Mouse (Mus musculus) liver, postnatal 0 days (tissue): ENCODE measurements around the gene Tbcc. TPM values are rescaled to one million over a fixed set of nuclear protein-coding genes. Genes with fewer than 3 reads are reported as not detected.

Experiments used
- ATAC-seq: fragments of 200-750 bp; cut with Nextera tagmentation; 2 replicates; pipeline ENCODE4 v1.8.0; 2017; ENCODE audit warnings: mild to moderate bottlenecking, moderate library complexity
- DNase-seq: peaks from one replicate; pipeline ENCODE4 v3.0.0-alpha.2; 2016
- H3K27ac ChIP-seq: fragments of 300-500 bp; sonication (generic); 2 replicates; pipeline ENCODE4 v1.5.1; 2014; ENCODE audit warnings: antibody characterized with exemption, moderate library complexity, mild to moderate bottlenecking, low read depth
- H3K27me3 ChIP-seq: fragments of 300-500 bp; sonication (generic); 2 replicates; pipeline ENCODE4 v1.6.1; 2014; ENCODE audit warnings: low read length, control low read depth, mixed read lengths; ENCODE audit not compliant: insufficient read depth
- H3K36me3 ChIP-seq: fragments of 300-500 bp; sonication (generic); replicated peaks from 2 replicates; pipeline ENCODE4 v1.6.1; 2014; ENCODE audit warnings: mild to moderate bottlenecking, control low read depth, low read length, moderate library complexity, mixed read lengths; ENCODE audit not compliant: insufficient read depth
- H3K4me1 ChIP-seq: fragments of 300-500 bp; sonication (generic); 2 replicates; pipeline ENCODE4 v1.6.1; 2014; ENCODE audit warnings: antibody characterized with exemption, mild to moderate bottlenecking, control low read depth; ENCODE audit not compliant: insufficient read depth
- H3K4me2 ChIP-seq: fragments of 300-500 bp; sonication (generic); 2 replicates; pipeline ENCODE4 v1.6.1; 2014; ENCODE audit warnings: low read depth, mild to moderate bottlenecking, low read length, moderate library complexity, mixed read lengths
- H3K4me3 ChIP-seq: fragments of 300-500 bp; sonication (generic); 2 replicates; pipeline ENCODE4 v1.5.1; 2014; ENCODE audit warnings: low read depth, low read length
- H3K9ac ChIP-seq: fragments of 300-500 bp; sonication (generic); replicated peaks from 2 replicates; pipeline ENCODE4 v1.6.1; 2014; ENCODE audit warnings: mild to moderate bottlenecking, moderate library complexity
- H3K9me3 ChIP-seq: fragments of 300-500 bp; sonication (generic); 2 replicates; pipeline ENCODE4 v1.6.1; 2016; ENCODE audit warnings: mild to moderate bottlenecking, control low read depth, low read length, mixed read lengths
- CTCF ChIP-seq: sonication (generic); IDR thresholded peaks from 2 replicates; pipeline ENCODE4 v1.5.1; 2016; ENCODE audit warnings: antibody characterized with exemption, low read depth
- EP300 ChIP-seq: IDR thresholded peaks from 2 replicates; pipeline ENCODE4 v1.6.1; 2016; ENCODE audit warnings: antibody characterized with exemption, low read depth, mild to moderate bottlenecking
- WGBS: fragments of 180-500 bp; shearing (Covaris S2); extraction: QIAGEN DNeasy Blood & Tissue Kit; methylation state at CpG from one replicate; pipeline ENCODE4 v1.1.7; 2014; ENCODE audit not compliant: insufficient replicate concordance; 5-methylcytosine and 5-hydroxymethylcytosine counted together
- polyA plus RNA-seq: library from polyadenylated mRNA; unstranded; fragments of >200 nt; fragmentation: Nextera tagmentation; extraction: Ambion mirVana; gene quantifications from 2 replicates; pipeline ENCODE4 v1.2.1, GENCODE M21; 2015

The Tbcc gene
- polyA plus RNA-seq, 1 experiment from 2014 or later: 24.1 TPM

DNA sequence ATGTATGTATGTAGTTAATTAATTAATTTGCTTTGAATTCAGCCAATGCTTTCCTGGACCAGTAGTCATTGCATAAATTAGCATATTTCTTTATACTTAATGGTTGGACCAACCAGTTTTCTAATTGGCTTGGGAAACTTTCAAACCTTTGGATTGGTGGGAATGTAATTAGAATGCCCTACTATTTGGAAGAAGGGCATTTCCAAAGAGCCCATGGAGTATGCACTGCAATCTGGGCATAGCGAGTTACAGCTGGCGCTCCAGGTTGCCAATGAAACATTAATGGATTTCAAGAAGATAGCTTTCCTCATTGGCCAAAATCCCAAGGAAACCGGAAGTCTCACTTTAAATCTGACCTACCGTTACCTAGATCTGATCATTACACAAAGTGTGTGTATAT lies 30.4 kb upstream of the Tbcc start:
- H3K4me1 ChIP-seq: peaks cover 12% of the 10 kb centered on the region
- H3K27ac ChIP-seq: no peak overlapping the region
- WGBS: 89% methylated on average over 4 of the region's 4 CpGs

DNA sequence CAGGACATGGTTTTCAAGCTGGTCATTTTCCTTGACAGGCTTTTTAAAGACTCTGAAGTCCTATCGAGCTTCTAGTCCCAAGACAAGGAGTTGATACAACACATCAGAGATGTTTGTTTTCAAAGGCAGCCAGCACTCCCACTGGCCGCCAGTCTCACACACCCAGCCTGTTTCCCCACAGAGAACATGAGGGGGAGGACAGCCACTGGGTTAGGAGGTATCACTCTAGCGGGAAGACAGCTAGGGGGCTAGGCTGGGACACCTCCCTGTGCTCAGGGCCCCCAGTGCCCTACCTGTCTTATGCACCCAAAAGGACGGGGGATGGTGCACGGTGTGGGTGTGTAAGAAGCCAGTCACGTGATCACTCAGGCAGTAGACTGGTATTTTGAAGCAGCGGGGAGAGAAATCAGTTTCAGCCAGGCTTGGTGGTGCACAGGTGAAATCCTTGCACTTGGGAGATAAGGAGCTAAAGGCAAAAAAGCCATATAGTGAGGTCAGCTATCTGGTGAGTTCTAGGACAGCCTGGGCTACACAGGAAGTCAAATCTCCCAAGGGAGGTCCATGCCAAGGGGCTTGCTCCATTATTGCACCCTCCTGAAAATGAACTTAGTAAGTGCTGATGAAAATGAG lies 25.8 kb upstream of the Tbcc start:
- H3K27me3 ChIP-seq: no peaks in the 10 kb centered on the region
- DNase-seq (no peak), ATAC-seq (peak; percentile 50)
- no peak overlapping the region for H3K4me2 ChIP-seq
- WGBS: 64% methylated on average over 7 of the region's 7 CpGs
- no peaks in the 10 kb centered on the region for H3K9me3 ChIP-seq
- no peak for TF ChIP-seq EP300
- TF ChIP-seq CTCF: no peak
- H3K9ac ChIP-seq: no peak overlapping the region
- H3K4me3 ChIP-seq: no peak overlapping the region
- no peaks in the 10 kb centered on the region for H3K36me3 ChIP-seq
- no peak overlapping the region for H3K27ac ChIP-seq
- 0 out of 2 replicates have a peak, but pooled peaks cover 5% of the 10 kb centered on the region for H3K4me1 ChIP-seq

More for the DNA sequence above, 30.4 kb upstream of the Tbcc start:
- DNase-seq (no peak), ATAC-seq (no peak)
- Histone ChIP-seq H3K9ac (no peak overlapping the region), H3K36me3 (no peaks in the 10 kb centered on the region), H3K9me3 (no peaks in the 10 kb centered on the region), H3K27me3 (no peaks in the 10 kb centered on the region), H3K4me3 (no peak overlapping the region), H3K4me2 (no peak overlapping the region)
- no peak for TF ChIP-seq EP300
- TF ChIP-seq CTCF: no peak

DNA sequence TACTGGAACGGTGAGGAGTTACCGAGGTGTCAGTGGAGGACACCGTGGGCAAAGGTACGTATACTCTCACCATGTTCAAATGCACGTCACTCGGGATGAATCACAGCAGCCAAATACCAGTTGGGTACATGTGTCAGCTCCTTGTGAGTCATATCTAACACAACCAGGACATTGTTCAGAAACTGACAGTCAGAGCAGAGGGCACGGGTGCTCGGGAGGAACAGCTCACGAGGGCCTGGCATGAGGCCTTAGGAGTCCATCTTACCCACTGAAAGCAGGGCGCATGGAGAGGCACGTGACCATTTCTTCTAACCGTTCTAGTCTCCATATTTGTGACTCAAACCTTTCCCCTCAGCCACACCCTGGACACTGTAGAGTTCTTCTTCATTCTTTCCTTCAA lies 23.6 kb upstream of the Tbcc start:
- Histone ChIP-seq H3K27ac (no peak overlapping the region), H3K27me3 (no peaks in the 10 kb centered on the region), H3K9me3 (no peaks in the 10 kb centered on the region), H3K4me3 (no peak overlapping the region), H3K36me3 (no peaks in the 10 kb centered on the region), H3K4me2 (no peak overlapping the region), H3K4me1 (0 out of 2 replicates have a peak, but pooled peaks cover 7% of the 10 kb centered on the region), H3K9ac (no peak overlapping the region)
- TF ChIP-seq EP300 (no peak), CTCF (no peak)
- DNase-seq (no peak), ATAC-seq (no peak)
- 83% methylated on average over 12 of the region's 12 CpGs for WGBS

DNA sequence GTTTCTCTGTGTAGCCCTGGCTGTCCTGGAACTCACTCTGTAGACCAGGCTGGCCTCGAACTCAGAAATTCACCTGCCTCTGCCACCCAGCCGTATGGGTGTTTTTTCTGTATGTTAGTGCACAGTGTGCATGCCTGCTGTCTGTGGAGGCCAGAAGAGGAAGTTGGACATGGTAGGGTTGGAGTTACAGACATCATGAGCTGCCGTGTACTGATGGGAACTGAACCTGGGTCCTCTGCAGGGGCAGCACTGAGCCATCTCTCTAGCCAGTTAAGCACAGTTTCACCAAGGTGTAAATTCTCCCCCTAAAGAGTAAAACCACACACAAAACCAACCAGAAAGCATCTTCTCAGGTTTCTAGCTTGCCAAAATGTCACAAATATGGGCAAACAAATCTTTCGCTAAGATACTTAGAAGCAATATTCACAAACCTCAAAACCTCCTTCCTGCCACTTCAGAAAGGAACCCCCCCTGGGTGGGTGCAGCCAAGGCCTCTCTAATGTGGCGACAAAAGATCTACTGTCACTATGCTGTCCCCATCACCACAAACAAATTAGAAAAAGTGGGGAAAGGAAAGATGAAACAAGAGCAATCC lies 20.2 kb upstream of the Tbcc start:
- no peak for TF ChIP-seq EP300
- TF ChIP-seq CTCF: no peak
- H3K27me3 ChIP-seq: no peaks in the 10 kb centered on the region

DNA sequence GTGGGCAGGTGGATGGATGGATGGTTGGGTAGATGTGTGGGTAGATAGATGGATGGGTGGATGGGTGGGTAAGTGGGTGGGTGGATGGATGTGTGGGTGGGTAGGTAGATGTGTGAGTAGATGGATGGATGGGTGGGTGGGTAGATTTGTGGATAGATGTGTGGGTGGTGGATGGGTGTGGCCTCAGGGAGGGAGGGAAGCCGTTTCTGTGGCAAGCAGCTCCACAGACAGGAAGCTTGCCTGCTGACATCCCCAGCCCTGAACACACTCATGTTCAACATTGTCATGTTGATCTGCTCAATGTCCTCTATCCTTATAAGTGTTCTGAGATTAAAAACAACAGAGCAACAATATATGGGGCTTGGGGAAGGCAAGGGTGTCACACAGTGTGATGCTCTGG lies 19.6 kb upstream of the Tbcc start:
- DNase-seq: no peak

More for the DNA sequence above, 20.2 kb upstream of the Tbcc start:
- H3K4me2 ChIP-seq: no peak overlapping the region
- H3K9ac ChIP-seq: no peak overlapping the region
- no peak overlapping the region for H3K4me3 ChIP-seq
- H3K4me1 ChIP-seq: peaks cover 17% of the 10 kb centered on the region
- H3K9me3 ChIP-seq: no peaks in the 10 kb centered on the region
- no peak for DNase-seq
- no peak overlapping the region for H3K27ac ChIP-seq
- no peaks in the 10 kb centered on the region for H3K36me3 ChIP-seq
- WGBS: 63% methylated on average over 5 of the region's 5 CpGs
- ATAC-seq: no peak

DNA sequence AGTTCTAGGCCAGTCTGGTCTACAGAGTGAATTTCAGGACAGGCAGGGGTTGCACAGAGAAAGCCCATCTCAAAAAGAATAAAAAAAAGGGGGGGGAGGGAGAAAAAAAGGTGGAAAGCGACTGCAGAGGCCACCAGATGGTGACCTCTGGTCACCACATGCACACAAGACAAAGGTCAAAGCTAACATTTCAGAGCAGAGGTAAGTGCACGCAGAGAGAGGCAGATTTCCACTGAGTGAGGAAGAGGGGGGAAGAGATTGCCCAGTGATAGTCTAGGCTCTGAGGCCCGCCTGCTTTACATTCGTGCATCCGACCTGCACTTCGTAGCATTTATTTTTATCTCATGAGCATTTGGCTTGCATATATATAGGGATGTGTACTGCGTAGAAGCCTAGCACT lies 17.7 kb upstream of the Tbcc start:
- H3K36me3 ChIP-seq: no peaks in the 10 kb centered on the region
- H3K27me3 ChIP-seq: no peaks in the 10 kb centered on the region
- DNase-seq (no peak), ATAC-seq (peak; percentile 61)
- peak overlapping the region; percentile 71 for H3K27ac ChIP-seq
- peak overlapping the region; percentile 23; the same call in 1 of the 2 replicates for H3K4me2 ChIP-seq
- H3K9me3 ChIP-seq: no peaks in the 10 kb centered on the region
- H3K9ac ChIP-seq: peak overlapping the region; percentile 16; the same call in 1 of the 2 replicates
- H3K4me3 ChIP-seq: no peak overlapping the region
- WGBS: 61% methylated on average over 7 of the region's 7 CpGs
- H3K4me1 ChIP-seq: peaks cover 23% of the 10 kb centered on the region
- TF ChIP-seq CTCF (no peak), EP300 (no peak)

More for the DNA sequence above, 19.6 kb upstream of the Tbcc start:
- Histone ChIP-seq H3K27me3 (no peaks in the 10 kb centered on the region), H3K4me3 (no peak overlapping the region), H3K9ac (no peak overlapping the region), H3K4me2 (no peak overlapping the region), H3K4me1 (peaks cover 17% of the 10 kb centered on the region), H3K27ac (no peak overlapping the region), H3K36me3 (no peaks in the 10 kb centered on the region), H3K9me3 (no peaks in the 10 kb centered on the region)
- whole genome bisulfite sequencing: 33% methylated on average over 1 of the region's 1 CpGs
- ATAC-seq: no peak
- TF ChIP-seq CTCF: no peak
